In the genomic region with DNA sequence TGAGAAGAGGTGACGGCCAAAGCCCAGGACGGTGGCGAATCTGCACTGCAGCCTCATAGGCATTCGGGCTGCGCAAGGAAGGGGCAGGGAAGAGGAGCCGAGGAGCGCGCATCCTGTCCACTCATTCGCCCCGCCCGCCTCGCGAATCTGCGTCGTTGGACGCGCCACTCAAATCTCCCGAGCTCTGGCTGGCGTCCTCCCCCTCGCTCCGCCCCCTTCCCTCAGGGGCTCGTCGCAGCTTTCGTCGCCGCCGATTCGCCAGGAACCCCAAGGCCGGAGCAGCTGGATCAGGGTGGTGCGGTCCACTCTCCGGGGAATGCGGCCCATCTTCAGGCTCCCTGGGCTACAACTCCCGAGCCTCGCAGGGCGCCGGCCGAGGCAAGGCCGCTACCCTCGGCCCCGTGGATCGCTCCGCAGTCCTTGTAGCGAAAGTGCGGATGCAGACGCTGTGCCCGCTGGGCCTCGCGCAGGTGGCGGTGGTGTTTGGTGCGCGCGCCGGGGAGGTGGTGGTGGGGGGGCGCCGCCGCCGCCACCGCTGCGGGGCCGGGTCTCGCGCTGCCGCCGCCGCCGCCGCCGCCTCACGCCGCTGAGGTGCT, we compare ENCODE assay signal across 8 mouse cellular contexts. TPM values are rescaled to one million over a fixed set of nuclear protein-coding genes. Genes with fewer than 3 reads are reported as not detected.
DNase-seq lines count a peak whose midpoint lies in the region; ATAC-seq and TF ChIP-seq lines count a peak whose summit lies in the region.

No protein-coding gene starts in this region.

- peak overlapping the region; percentile 56 for H3K4me2 ChIP-seq in forebrain, embryonic 15.5 days (replicated peaks)
- H3K4me2 ChIP-seq in lung, embryonic 14.5 days: peak overlapping the region; percentile 85

- H3K4me1 ChIP-seq in forebrain, embryonic 15.5 days: peaks cover 14% of the 10 kb centered on the region
- H3K4me1 ChIP-seq in lung, embryonic 14.5 days (ENCODE audit: insufficient read depth): no peaks in the 10 kb centered on the region
- peaks cover 2% of the 10 kb centered on the region; the same call in 1 of the 2 replicates for H3K4me1 ChIP-seq in olfactory bulb, adult 2 months (ENCODE audit: control insufficient read depth, insufficient read depth, low read length)
- peaks cover 5% of the 10 kb centered on the region for H3K4me1 ChIP-seq in thymus, adult 2 months (replicated peaks; ENCODE audit: control insufficient read depth, insufficient read depth, low read length)

- H3K27ac ChIP-seq in forebrain, embryonic 15.5 days (replicated peaks): peak overlapping the region; percentile 99
- peak overlapping the region; percentile 100 for H3K27ac ChIP-seq in layer of hippocampus, adult 2 months
- peak overlapping the region; percentile 99 for H3K27ac ChIP-seq in lung, embryonic 14.5 days (ENCODE audit: low read depth)
- H3K27ac ChIP-seq in olfactory bulb, adult 2 months (ENCODE audit: insufficient read depth, low read depth, low read length): peak overlapping the region; percentile 99
- H3K27ac ChIP-seq in thymus, adult 2 months (ENCODE audit: control insufficient read depth, insufficient read depth, low read length): peak overlapping the region; percentile 75

- intact Hi-C loops in heart, postnatal 36 days (cut with DNase I): loop anchor here (5.0 kb wide), 1 partner anchor 100 kb away; a partner anchor contains a TSS

- peaks cover 33% of the 10 kb centered on the region for H3K36me3 ChIP-seq in forebrain, embryonic 15.5 days
- peaks cover 46% of the 10 kb centered on the region for H3K36me3 ChIP-seq in lung, embryonic 14.5 days (ENCODE audit: insufficient read depth)
- peaks cover 20% of the 10 kb centered on the region for H3K36me3 ChIP-seq in thymus, adult 2 months (ENCODE audit: control insufficient read depth, insufficient read depth, low read length)

- peak; percentile 97 for DNase-seq in ES-CJ7 (ENCODE audit: low read depth, low spot score)
- peak; percentile 97 for DNase-seq in cerebellum, adult 11 months
- peak; percentile 96 to 98 for DNase-seq in heart, postnatal 36 days
- peak; percentile 95 to 96 for DNase-seq in layer of hippocampus, adult 2 months (ENCODE audit: low spot score in 2 of 2)
- DNase-seq in lung, embryonic 14.5 days: peak; percentile 98
- DNase-seq in thymus, adult 2 months: peak; percentile 93

- WGBS in forebrain, embryonic 15.5 days: under 1% methylated on average over 69 of the region's 70 CpGs
- WGBS in lung, embryonic 14.5 days: under 1% methylated on average over 64 of the region's 70 CpGs
- WGBS in olfactory bulb, adult 2 months: under 1% methylated on average over 52 of the region's 70 CpGs
- under 1% methylated on average over 70 of the region's 70 CpGs for WGBS in thymus, adult 2 months

- no peaks in the 10 kb centered on the region for H3K27me3 ChIP-seq in forebrain, embryonic 15.5 days
- H3K27me3 ChIP-seq in lung, embryonic 14.5 days (ENCODE audit: insufficient read depth, low read length): no peaks in the 10 kb centered on the region
- no peaks in the 10 kb centered on the region for H3K27me3 ChIP-seq in thymus, adult 2 months (ENCODE audit: control insufficient read depth, insufficient read depth, low read length)

- TF ChIP-seq CTCF in layer of hippocampus, adult 2 months (conservative IDR thresholded peaks at IDR 0.05): no peak
- TF ChIP-seq CTCF in lung, embryonic 14.5 days (IDR thresholded peaks at IDR 0.05; ENCODE audit: low read depth): no peak
- no peak for TF ChIP-seq CTCF in olfactory bulb, adult 2 months (IDR thresholded peaks at IDR 0.05; ENCODE audit: insufficient read depth, low read depth, low read length)
- TF ChIP-seq CTCF in thymus, adult 2 months (IDR thresholded peaks at IDR 0.05; ENCODE audit: borderline replicate concordance, control insufficient read depth, extremely low read depth, insufficient read depth, low read length, poor library complexity): no peak

- no peaks in the 10 kb centered on the region for H3K9me3 ChIP-seq in forebrain, embryonic 15.5 days
- H3K9me3 ChIP-seq in lung, embryonic 14.5 days (ENCODE audit: low read depth, low read length): no peaks in the 10 kb centered on the region

- peak; percentile 92 for ATAC-seq in forebrain, embryonic 15.5 days (replicated peaks)
- peak; percentile 92 for ATAC-seq in lung, embryonic 14.5 days (ENCODE audit: insufficient read depth)

- TF ChIP-seq POLR2A in olfactory bulb, adult 2 months (IDR thresholded peaks at IDR 0.05; ENCODE audit: insufficient read depth, low read depth, low read length): no peak
- TF ChIP-seq POLR2A in thymus, adult 2 months (IDR thresholded peaks at IDR 0.05; ENCODE audit: control insufficient read depth, extremely low read depth, insufficient read depth, low read length, poor library complexity): peak; percentile 49; the same call in 1 of the 2 replicates

- H3K4me3 ChIP-seq in forebrain, embryonic 15.5 days: peak overlapping the region; percentile 66
- peak overlapping the region; percentile 95 for H3K4me3 ChIP-seq in layer of hippocampus, adult 2 months
- H3K4me3 ChIP-seq in lung, embryonic 14.5 days (ENCODE audit: low read depth, low read length): peak overlapping the region; percentile 94
- H3K4me3 ChIP-seq in olfactory bulb, adult 2 months (ENCODE audit: insufficient read depth, low read depth, low read length): peak overlapping the region; percentile 92
- H3K4me3 ChIP-seq in thymus, adult 2 months (ENCODE audit: control insufficient read depth, insufficient read depth, low read length): peak overlapping the region; percentile 70

- H3K9ac ChIP-seq in forebrain, embryonic 15.5 days (replicated peaks): peak overlapping the region; percentile 87
- peak overlapping the region; percentile 90 for H3K9ac ChIP-seq in lung, embryonic 14.5 days

RNA-seq across cellular contexts. Expression of a gene that starts 0.5 kb away (rescaled TPM):
- 22.4 and 24.8 TPM in 2 replicates for polyA plus RNA-seq in forebrain, embryonic 15.5 days (2015; fragmentation: Nextera tagmentation; extraction: Ambion mirVana)
- 10 to 100 TPM; 22.2 to 24.0 TPM for total RNA-seq in heart, postnatal 36 days (2021)
- total RNA-seq in layer of hippocampus, adult 2 months (2021): 10 to 100 TPM; 44.5 to 49.4 TPM
- 27.2 and 30.1 TPM in 2 replicates for polyA plus RNA-seq in lung, embryonic 14.5 days (2014; fragmentation: Nextera tagmentation; extraction: Ambion mirVana)
- polyA plus RNA-seq in olfactory bulb, adult 2 months (2012; ENCODE audit: insufficient read depth, insufficient read length, low replicate concordance, missing spikeins): 526 TPM in 1 of 2 replicates, not detected in the other
- polyA plus RNA-seq in thymus, adult 2 months (2012; rRNA removed): 29.9 and 36.7 TPM in 2 replicates

RNA-seq across cellular contexts. Expression of a gene that starts 7.4 kb away (rescaled TPM):
- 8.7 and 8.8 TPM in 2 replicates for polyA plus RNA-seq in forebrain, embryonic 15.5 days (2015; fragmentation: Nextera tagmentation; extraction: Ambion mirVana)
- 10 to 100 TPM; 22.1 to 22.6 TPM for total RNA-seq in heart, postnatal 36 days (2021)
- 10 to 100 TPM; 30.1 to 31.5 TPM for total RNA-seq in layer of hippocampus, adult 2 months (2021)
- polyA plus RNA-seq in lung, embryonic 14.5 days (2014; fragmentation: Nextera tagmentation; extraction: Ambion mirVana): 19.2 and 21.8 TPM in 2 replicates
- not detected in 2 replicates for polyA plus RNA-seq in olfactory bulb, adult 2 months (2012; ENCODE audit: insufficient read depth, insufficient read length, low replicate concordance, missing spikeins)
- polyA plus RNA-seq in thymus, adult 2 months (2012; rRNA removed): 23.8 and 27.0 TPM in 2 replicates

RNA-seq across cellular contexts. Expression of a gene that starts 8.4 kb away (rescaled TPM):
- not detected in 2 replicates for polyA plus RNA-seq in forebrain, embryonic 15.5 days (2015; fragmentation: Nextera tagmentation; extraction: Ambion mirVana)
- 1 to 10 TPM; 3.3 to 3.9 TPM for total RNA-seq in heart, postnatal 36 days (2021)
- 1 to 10 TPM; 1.4 to 3.3 TPM for total RNA-seq in layer of hippocampus, adult 2 months (2021)
- 0.43 TPM in 1 of 2 replicates, not detected in the other for polyA plus RNA-seq in lung, embryonic 14.5 days (2014; fragmentation: Nextera tagmentation; extraction: Ambion mirVana)
- not detected in 2 replicates for polyA plus RNA-seq in olfactory bulb, adult 2 months (2012; ENCODE audit: insufficient read depth, insufficient read length, low replicate concordance, missing spikeins)
- not detected in 2 replicates for polyA plus RNA-seq in thymus, adult 2 months (2012; rRNA removed)

RNA-seq across cellular contexts. Expression of a gene that starts 23.4 kb away (rescaled TPM):
- polyA plus RNA-seq in forebrain, embryonic 15.5 days (2015; fragmentation: Nextera tagmentation; extraction: Ambion mirVana): 7.4 TPM in 2 replicates
- total RNA-seq in heart, postnatal 36 days (2021): 10 to 100 TPM; 12.6 to 13.1 TPM
- 1 to 10 TPM; 7.0 to 8.8 TPM for total RNA-seq in layer of hippocampus, adult 2 months (2021)
- 13.6 and 18.3 TPM in 2 replicates for polyA plus RNA-seq in lung, embryonic 14.5 days (2014; fragmentation: Nextera tagmentation; extraction: Ambion mirVana)
- not detected in 2 replicates for polyA plus RNA-seq in olfactory bulb, adult 2 months (2012; ENCODE audit: insufficient read depth, insufficient read length, low replicate concordance, missing spikeins)
- polyA plus RNA-seq in thymus, adult 2 months (2012; rRNA removed): 25.9 and 30.1 TPM in 2 replicates

RNA-seq across cellular contexts. Expression of a gene that starts 32.6 kb away (rescaled TPM):
- polyA plus RNA-seq in forebrain, embryonic 15.5 days (2015; fragmentation: Nextera tagmentation; extraction: Ambion mirVana): 9.4 and 10.5 TPM in 2 replicates
- 1 to 10 TPM; 3.2 to 3.3 TPM for total RNA-seq in heart, postnatal 36 days (2021)
- 10 to 100 TPM; 53.8 to 59.7 TPM for total RNA-seq in layer of hippocampus, adult 2 months (2021)
- polyA plus RNA-seq in lung, embryonic 14.5 days (2014; fragmentation: Nextera tagmentation; extraction: Ambion mirVana): 5.3 and 5.6 TPM in 2 replicates
- not detected in 2 replicates for polyA plus RNA-seq in olfactory bulb, adult 2 months (2012; ENCODE audit: insufficient read depth, insufficient read length, low replicate concordance, missing spikeins)
- polyA plus RNA-seq in thymus, adult 2 months (2012; rRNA removed): 38.9 and 43.7 TPM in 2 replicates

Comparison
In these comparisons a context has a peak if more than half of its experiments do, and no peak if none do; other contexts are left out.
1. Peak in every context shown above with its lines: DNase-seq, ATAC-seq, H3K4me3 ChIP-seq and H3K27ac ChIP-seq.